Mouse (Mus musculus) layer of hippocampus, postnatal 14 days (tissue): ENCODE results near the gene Creb5. TPM values are rescaled to one million over a fixed set of nuclear protein-coding genes. Genes with fewer than 3 reads are reported as not detected.
"Not testable (repeated sequence)": the region's sequence is repeated elsewhere in the genome, so short reads cannot be mapped to it uniquely, and the experiment has no call there.

Experiments
- DNase-seq, 2 experiments: peaks; one replicate each; pipeline ENCODE4 v3.0.0; 2021 to 2022; ENCODE audit warnings: low spot score in 2 of 2, mixed read lengths in 1 of 2
- total RNA-seq, 2 experiments: library from RNA; stranded (reverse); gene quantifications; 2 replicates each; pipeline ENCODE4 v1.2.3; 2021

Gene Creb5
- total RNA-seq, 2 experiments from 2014 or later = 4.7 TPM

DNA sequence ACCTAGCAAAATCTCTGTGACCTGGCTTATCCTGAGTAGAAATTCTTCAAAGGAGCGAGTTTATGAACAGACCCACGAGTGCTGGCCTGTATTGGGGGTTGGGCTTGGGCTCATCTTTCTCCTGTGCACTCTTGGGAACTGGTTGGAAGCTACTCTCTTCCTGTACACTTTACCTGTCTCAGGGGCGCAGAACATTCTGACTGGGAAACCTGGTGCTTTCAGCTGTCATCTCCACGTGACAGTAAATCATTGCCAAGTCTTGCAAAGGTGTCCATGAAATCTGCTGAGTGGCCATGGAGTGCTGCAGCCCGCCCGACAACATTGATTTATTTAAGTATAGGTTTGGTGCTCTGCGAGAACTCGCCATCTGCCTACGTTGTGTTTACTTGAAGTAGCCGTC is 27.1 kb downstream of the Creb5 start:
- no peak for DNase-seq

DNA sequence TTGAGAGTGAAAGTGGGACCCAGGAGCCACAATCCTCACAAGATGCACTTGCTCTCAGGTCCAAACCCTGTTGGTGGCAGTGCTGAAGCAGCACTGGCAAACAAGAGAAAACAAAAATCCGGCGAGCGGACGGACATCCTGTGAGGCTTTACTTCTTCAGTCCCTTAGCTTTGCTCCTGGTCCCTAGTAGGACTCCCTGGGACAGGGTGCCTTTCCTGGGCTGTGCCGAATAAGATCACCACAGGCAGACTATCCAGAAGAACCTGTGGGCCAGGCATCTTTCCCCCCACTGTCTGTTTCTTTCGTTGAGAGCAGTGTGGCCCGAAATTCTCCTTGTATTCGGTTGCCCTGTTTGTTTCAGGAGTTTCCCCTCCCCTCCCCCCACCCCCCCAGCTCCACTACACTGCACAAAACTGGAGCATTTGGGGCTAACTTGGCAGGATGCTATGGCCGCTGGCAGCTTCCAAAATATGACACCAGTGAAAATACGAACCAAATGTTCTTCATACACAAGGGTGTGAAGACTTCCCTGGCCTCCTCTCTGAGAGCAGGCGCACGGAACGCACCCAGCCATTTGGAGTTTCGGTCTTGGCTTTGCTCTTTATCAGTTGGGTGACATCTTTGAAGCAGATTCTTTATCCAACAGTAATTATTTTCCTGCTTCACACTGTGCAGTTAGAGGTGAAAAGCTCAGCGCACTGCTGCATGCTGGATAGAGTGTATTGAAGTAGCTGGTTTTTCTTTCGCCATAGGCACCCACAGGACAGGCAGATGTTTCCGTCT is 32.7 kb downstream of the Creb5 start:
- DNase-seq = peak; percentile 28 to 84

GRCm38 (mm10) chr6:53337398-53337797 is 50.3 kb downstream of the Creb5 start:
- DNase-seq = no peak

DNA sequence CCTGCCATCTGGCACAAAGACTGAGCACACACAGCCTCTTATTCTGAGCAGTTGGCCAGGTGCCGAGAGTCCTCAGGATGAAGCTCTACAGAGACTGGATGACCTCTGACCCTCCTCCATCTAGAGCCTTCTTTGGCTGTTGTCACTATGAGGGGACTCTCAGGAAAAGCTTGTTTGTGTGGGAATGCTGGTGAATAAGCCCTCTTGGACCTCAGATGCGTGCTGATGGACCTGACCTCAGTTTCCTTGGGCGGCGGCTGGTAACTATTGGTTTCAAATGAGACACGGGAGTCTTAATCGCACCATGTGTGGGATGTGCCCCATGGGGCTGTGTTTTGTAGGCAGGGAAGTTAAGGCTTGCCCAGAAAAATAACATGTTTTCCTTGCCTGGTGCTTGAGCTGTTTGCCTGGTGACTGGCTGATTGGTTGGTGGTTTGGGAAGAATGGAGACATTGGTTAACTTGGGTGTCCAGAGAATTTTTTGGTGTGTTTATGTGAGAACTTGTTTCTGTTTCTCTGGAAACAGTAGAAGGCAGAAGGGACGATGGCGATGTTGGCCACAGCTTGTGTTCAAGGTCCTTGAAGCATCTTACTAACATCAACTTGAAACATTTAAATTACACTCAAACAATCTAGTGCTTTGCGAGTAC is 65.4 kb downstream of the Creb5 start:
- DNase-seq = no peak

GRCm38 (mm10) chr6:53356328-53356727 is 69.3 kb downstream of the Creb5 start:
- no peak for DNase-seq

GRCm38 (mm10) chr6:53363535-53363934 is 76.5 kb downstream of the Creb5 start:
- no peak for DNase-seq

GRCm38 (mm10) chr6:53363981-53364391 is 76.9 kb downstream of the Creb5 start:
- DNase-seq = no peak

- DNase-seq = no peak
These were observed 82.1 kb downstream of the Creb5 start for GRCm38 (mm10) chr6:53369147-53369546.

DNA sequence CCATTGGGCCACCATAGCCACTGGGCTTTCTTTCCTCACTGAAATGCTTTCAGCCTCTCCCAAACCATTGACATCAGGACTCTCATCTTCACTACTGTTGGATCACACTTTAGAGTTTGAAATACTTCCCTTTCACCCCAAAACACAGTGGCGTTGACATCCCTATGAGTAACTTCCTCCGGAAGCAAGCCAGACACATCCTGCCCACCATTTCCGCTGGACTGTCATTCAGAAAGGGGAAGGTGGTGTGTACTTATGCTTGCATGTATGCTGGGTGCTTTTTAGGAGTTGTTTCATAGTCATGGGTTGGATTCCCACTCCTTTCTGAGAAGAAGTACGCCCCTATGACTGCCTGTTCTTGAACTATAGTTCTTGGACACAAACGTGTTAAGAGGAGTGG is 82.9 kb downstream of the Creb5 start:
- DNase-seq = no peak

DNA sequence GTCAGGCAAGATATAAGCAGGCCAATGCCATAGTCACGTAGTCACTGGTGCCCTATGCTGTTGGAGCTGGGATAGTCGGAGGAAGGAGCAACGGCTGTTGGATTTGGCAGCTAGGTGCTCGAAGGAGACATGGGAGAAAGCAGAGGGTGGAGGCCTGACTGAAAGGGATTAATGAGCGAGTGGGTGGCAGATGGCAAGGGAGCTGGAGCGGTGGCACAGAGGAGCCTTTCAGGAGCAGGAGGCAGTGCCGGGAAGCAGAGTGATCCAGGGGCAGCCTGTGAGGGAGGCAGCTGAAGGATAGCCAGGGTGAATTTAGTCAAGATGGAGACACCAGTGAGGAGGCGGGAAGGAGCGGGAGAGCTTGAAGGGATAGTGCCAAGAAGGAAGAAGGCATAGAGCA is 84.9 kb downstream of the Creb5 start:
- DNase-seq = peak; percentile 20 to 21

GRCm38 (mm10) chr6:53374315-53374941 is 87.4 kb downstream of the Creb5 start:
- no peak for DNase-seq

DNA sequence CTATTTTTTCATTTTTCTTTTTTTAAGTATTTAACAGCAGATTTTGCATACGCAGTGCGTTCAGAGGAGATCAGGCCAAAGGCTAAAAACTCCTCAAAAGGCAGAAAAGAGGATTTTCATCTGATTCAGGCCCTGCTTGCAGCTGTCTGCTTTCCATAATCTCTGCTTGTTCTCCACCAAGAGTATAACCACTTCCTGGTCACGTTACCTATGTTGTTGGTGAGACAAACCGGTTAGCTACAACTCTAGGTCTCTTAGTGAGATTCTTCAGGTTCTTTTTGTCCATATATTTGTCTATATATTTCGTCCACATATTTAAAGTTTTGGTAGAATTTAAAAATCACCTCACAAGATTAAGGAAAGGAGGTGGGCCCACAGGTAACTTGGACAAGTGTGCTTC is 102.2 kb downstream of the Creb5 start:
- no peak for DNase-seq

- DNase-seq = peak in 1 of 2 experiments; percentile 16
These were observed 103.3 kb downstream of the Creb5 start for GRCm38 (mm10) chr6:53390413-53390812.

- no peak for DNase-seq
These were observed 107.0 kb downstream of the Creb5 start for GRCm38 (mm10) chr6:53394026-53394425.

DNA sequence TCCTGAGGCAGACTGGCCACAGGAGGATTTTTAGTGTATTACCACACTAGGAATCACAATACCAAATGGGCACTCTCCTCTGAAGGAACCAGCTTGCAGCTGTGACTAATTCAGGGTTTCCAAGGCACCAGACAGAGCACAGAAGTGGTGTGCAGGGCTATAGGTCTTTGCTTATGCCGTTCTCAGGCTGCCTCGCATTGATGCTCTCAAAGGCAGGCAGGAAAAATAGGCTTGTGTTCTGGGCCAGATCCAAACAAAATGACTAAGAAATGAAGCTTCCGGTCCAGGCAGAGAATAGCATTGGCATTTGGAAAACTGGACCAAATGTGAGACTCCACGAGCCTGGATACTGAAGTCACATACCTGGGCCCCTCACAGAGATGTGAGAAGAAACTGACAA is 108.1 kb downstream of the Creb5 start:
- no peak for DNase-seq

GRCm38 (mm10) chr6:53396421-53396820 is 109.4 kb downstream of the Creb5 start:
- no peak for DNase-seq

DNA sequence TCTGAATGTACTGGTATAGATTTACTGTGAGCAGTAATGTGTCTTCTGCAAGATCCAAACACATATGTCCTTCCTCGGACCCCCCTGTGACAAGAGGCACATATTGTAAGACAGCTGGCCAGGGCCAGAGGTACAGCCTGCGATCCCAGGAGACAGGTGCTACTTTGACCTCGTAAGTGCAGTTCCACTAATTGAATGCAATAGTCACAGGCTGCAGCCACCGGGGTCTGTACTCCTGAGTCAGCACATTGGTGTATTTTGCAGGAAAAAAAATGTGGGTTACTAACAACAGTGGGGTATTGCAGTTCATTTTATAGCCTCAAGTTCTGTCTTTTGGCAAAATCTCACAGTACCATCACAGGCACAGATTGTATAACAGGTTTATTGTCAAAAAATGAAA is 110.7 kb downstream of the Creb5 start:
- DNase-seq = peak in 1 of 2 experiments; percentile 10

- DNase-seq = no peak
These were observed 111.4 kb downstream of the Creb5 start for GRCm38 (mm10) chr6:53398297-53399140.

DNA sequence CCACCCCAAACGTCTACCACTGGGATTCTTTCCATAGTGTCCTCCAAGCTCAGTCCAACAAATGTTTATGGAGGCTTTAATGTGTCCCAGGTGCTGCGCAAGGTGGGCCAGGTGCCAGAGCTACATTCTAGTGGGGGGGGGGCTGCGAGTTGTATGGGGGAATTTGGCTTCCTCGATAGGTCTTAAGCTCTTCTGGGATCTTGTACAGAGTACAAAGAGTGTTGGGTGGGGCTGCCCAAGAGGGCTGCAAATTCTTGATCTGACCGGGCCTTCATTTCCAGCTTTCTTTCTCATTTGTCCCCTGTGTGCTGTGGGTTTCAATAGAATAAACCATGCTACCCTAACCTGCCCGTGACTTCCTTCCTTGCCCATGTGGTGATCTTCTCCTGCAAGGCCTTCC is 114.3 kb downstream of the Creb5 start:
- DNase-seq = no peak

- DNase-seq = not testable (repeated sequence)
These were observed 115.5 kb downstream of the Creb5 start for GRCm38 (mm10) chr6:53402551-53402950.

- DNase-seq = no peak
These were observed 122.1 kb downstream of the Creb5 start for GRCm38 (mm10) chr6:53409183-53409582.
